20 mouse cellular contexts compared by ENCODE assay signal in genomic region chr9:9781157-9781884, GRCm38 (mm10).
DNase-seq lines count a peak whose midpoint lies in the region; ATAC-seq lines count a peak whose summit lies in the region.
"Had no signal": no experiment of that assay in that cellular context is flagged by ENCODE, and none has a peak within 500 bp of the region (broad histone marks: within the 10 kb centered on the region; RNA-seq: fewer than 3 reads in every experiment).

No protein-coding gene starts in this region.

- no peak overlapping the region for H3K4me3 ChIP-seq in forebrain, embryonic 13.5 days
- no peak overlapping the region for H3K4me3 ChIP-seq in forebrain, embryonic 14.5 days (ENCODE audit: low read depth, low read length)
- no peak overlapping the region for H3K4me3 ChIP-seq in midbrain, embryonic 16.5 days (ENCODE audit: low read depth, low read length)
- H3K4me3 ChIP-seq: gastrocnemius, adult 2 months; intestine, embryonic 15.5 days had no signal

- no peak overlapping the region for H3K4me2 ChIP-seq in forebrain, embryonic 13.5 days
- no peak overlapping the region for H3K4me2 ChIP-seq in forebrain, embryonic 14.5 days (ENCODE audit: low read length)
- H3K4me2 ChIP-seq in midbrain, embryonic 16.5 days (ENCODE audit: low read length): no peak overlapping the region
- H3K4me2 ChIP-seq: intestine, embryonic 15.5 days; liver, embryonic 11.5 days had no signal

- no peaks in the 10 kb centered on the region for H3K4me1 ChIP-seq in forebrain, embryonic 13.5 days
- no peaks in the 10 kb centered on the region for H3K4me1 ChIP-seq in forebrain, embryonic 14.5 days (ENCODE audit: control insufficient read depth, insufficient read depth, low read length)
- no peaks in the 10 kb centered on the region for H3K4me1 ChIP-seq in midbrain, embryonic 16.5 days (ENCODE audit: control insufficient read depth, insufficient read depth, low read length)
- H3K4me1 ChIP-seq: intestine, embryonic 15.5 days had no signal

- DNase-seq in forebrain, embryonic 14.5 days (ENCODE audit: low spot score): no peak
- DNase-seq in retina, postnatal 1 day: peak; percentile 27
- DNase-seq in retina, embryonic 14.5 days (ENCODE audit: low spot score): no peak
- no peak for DNase-seq in layer of hippocampus, adult 18-20 months (ENCODE audit: low spot score in 2 of 2)
- no peak for DNase-seq in right cerebral cortex, postnatal 4 days
- DNase-seq in adrenal gland, postnatal 10 days: no peak
- DNase-seq: adrenal gland, adult 2 months; cerebellum, postnatal 10 days; embryo, embryonic 11 days; gastrocnemius, adult 2 months; heart, postnatal 36 days; kidney, postnatal 36 days; layer of hippocampus, adult 9-11 months; lung, adult 18-20 months; lung, postnatal 36 days; thymus, postnatal 14 days had no signal

- H3K27ac ChIP-seq in forebrain, embryonic 13.5 days: no peak overlapping the region
- H3K27ac ChIP-seq in forebrain, embryonic 14.5 days (ENCODE audit: low read depth, low read length): no peak overlapping the region
- no peak overlapping the region for H3K27ac ChIP-seq in midbrain, embryonic 16.5 days (ENCODE audit: low read length)
- H3K27ac ChIP-seq: gastrocnemius, adult 2 months; intestine, embryonic 15.5 days had no signal

- peak; percentile 21; the same call in 1 of the 2 replicates for ATAC-seq in forebrain, embryonic 13.5 days
- ATAC-seq in forebrain, embryonic 14.5 days: no peak
- ATAC-seq in midbrain, embryonic 16.5 days: peak; percentile 87
- ATAC-seq: intestine, embryonic 15.5 days had no signal

- H3K9ac ChIP-seq in forebrain, embryonic 13.5 days: no peak overlapping the region
- no peak overlapping the region for H3K9ac ChIP-seq in forebrain, embryonic 14.5 days (ENCODE audit: low read length)
- H3K9ac ChIP-seq in midbrain, embryonic 16.5 days (ENCODE audit: low read depth, low read length): no peak overlapping the region
- H3K9ac ChIP-seq: intestine, embryonic 15.5 days had no signal

- H3K36me3 ChIP-seq in forebrain, embryonic 13.5 days (ENCODE audit: poor library complexity, severe bottlenecking): no peaks in the 10 kb centered on the region
- no peaks in the 10 kb centered on the region for H3K36me3 ChIP-seq in forebrain, embryonic 14.5 days (ENCODE audit: control insufficient read depth, insufficient read depth, low read length)
- H3K36me3 ChIP-seq in midbrain, embryonic 16.5 days (ENCODE audit: control insufficient read depth, insufficient read depth, low read length): no peaks in the 10 kb centered on the region
- H3K36me3 ChIP-seq: intestine, embryonic 15.5 days had no signal

- H3K9me3 ChIP-seq in forebrain, embryonic 13.5 days (replicated peaks): no peaks in the 10 kb centered on the region
- no peaks in the 10 kb centered on the region for H3K9me3 ChIP-seq in forebrain, embryonic 14.5 days (replicated peaks; ENCODE audit: control insufficient read depth, low read length)
- no peaks in the 10 kb centered on the region for H3K9me3 ChIP-seq in midbrain, embryonic 16.5 days (replicated peaks; ENCODE audit: control insufficient read depth, low read length, poor library complexity, severe bottlenecking)
- H3K9me3 ChIP-seq: intestine, embryonic 15.5 days had no signal

- H3K27me3 ChIP-seq in forebrain, embryonic 13.5 days: no peaks in the 10 kb centered on the region
- H3K27me3 ChIP-seq in forebrain, embryonic 14.5 days (replicated peaks; ENCODE audit: control insufficient read depth, insufficient read depth, low read length): no peaks in the 10 kb centered on the region
- no peaks in the 10 kb centered on the region for H3K27me3 ChIP-seq in midbrain, embryonic 16.5 days (ENCODE audit: control insufficient read depth, insufficient read depth, low read depth, low read length)
- H3K27me3 ChIP-seq: intestine, embryonic 15.5 days had no signal

- WGBS in forebrain, embryonic 13.5 days: 80% methylated on average over 9 of the region's 9 CpGs
- 82% methylated on average over 9 of the region's 9 CpGs for WGBS in forebrain, embryonic 14.5 days
- 62% methylated on average over 9 of the region's 9 CpGs for WGBS in midbrain, embryonic 16.5 days
